In the genomic region with DNA sequence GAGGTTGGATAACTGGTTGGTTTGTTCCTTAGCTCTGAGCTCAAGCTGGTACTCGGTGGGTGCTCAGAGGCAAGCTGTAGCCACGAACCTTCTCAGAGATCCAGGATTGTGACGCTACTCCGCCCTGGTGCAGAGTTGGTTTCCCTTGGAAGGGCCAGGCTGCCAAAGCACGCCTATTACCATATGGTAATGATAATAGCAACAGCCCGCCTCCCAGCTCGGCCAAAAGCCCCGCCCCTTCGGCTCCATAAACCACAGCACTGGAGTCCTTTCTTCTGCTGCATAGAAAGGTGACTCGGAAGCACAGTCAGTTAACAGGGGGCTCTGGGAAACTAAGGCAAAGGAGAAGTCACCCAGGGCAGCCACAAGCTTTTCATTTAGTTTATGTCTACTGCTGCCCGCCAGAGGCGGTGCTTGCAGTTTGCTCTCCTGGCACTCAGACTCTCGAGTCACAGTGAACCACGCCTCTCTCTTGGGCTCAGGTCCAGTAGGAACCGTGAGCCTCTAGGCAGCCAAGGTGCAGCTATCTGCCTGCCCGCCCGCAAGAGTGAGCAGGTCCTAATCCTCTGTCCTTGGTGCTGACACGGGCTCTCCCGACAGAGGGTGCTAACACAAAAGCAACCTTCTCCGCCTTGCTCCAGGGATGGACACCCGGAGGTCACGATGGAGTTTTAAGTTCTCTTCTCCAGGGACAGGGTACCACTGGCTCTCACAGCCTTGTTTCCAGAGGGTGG, we compare ENCODE assay signal across 9 mouse cellular contexts. TPM values are rescaled to one million over a fixed set of nuclear protein-coding genes. Genes with fewer than 3 reads are reported as not detected.
DNase-seq lines count a peak whose midpoint lies in the region; ATAC-seq and TF ChIP-seq lines count a peak whose summit lies in the region.
"Had no signal": no experiment of that assay in that cellular context is flagged by ENCODE, and none has a peak within 500 bp of the region (broad histone marks: within the 10 kb centered on the region; RNA-seq: fewer than 3 reads in every experiment).

No protein-coding gene starts in this region.

- H3K9me3 ChIP-seq in heart, embryonic 11.5 days (replicated peaks; ENCODE audit: control insufficient read depth, low read length): no peaks in the 10 kb centered on the region
- no peaks in the 10 kb centered on the region for H3K9me3 ChIP-seq in ES-E14 (ENCODE audit: control insufficient read depth, insufficient read depth, low read depth, low read length)
- no peaks in the 10 kb centered on the region for H3K9me3 ChIP-seq in hindbrain, embryonic 14.5 days (ENCODE audit: control insufficient read depth, low read length)
- no peaks in the 10 kb centered on the region for H3K9me3 ChIP-seq in liver, embryonic 11.5 days (ENCODE audit: control insufficient read depth, low read length)
- H3K9me3 ChIP-seq in neural tube, embryonic 11.5 days (ENCODE audit: control insufficient read depth, low read length): no peaks in the 10 kb centered on the region
- H3K9me3 ChIP-seq: embryonic facial prominence, embryonic 15.5 days had no signal

- no peak for ATAC-seq in heart, embryonic 11.5 days (replicated peaks; ENCODE audit: insufficient number of reproducible peaks, low FRiP score, low TSS enrichment)
- 0 out of 2 replicates have a peak, but pooled peaks have one; percentile 29 for ATAC-seq in common myeloid progenitor, adult 5-6 weeks (replicated peaks; ENCODE audit: low read depth, poor library complexity, severe bottlenecking)
- no peak for ATAC-seq in hindbrain, embryonic 14.5 days (ENCODE audit: low FRiP score)
- no peak for ATAC-seq in liver, embryonic 11.5 days (replicated peaks; ENCODE audit: low FRiP score)
- ATAC-seq in neural tube, embryonic 11.5 days (ENCODE audit: insufficient read depth, low FRiP score, low TSS enrichment): 0 out of 2 replicates have a peak, but pooled peaks have one; percentile 17

- WGBS in heart, embryonic 11.5 days (ENCODE audit: insufficient replicate concordance): 6% methylated on average over 22 of the region's 22 CpGs
- WGBS in hindbrain, embryonic 14.5 days: 5% methylated on average over 22 of the region's 22 CpGs
- WGBS in liver, embryonic 11.5 days: 10% methylated on average over 22 of the region's 22 CpGs
- whole genome bisulfite sequencing in neural tube, embryonic 11.5 days: 7% methylated on average over 22 of the region's 22 CpGs

- no peak overlapping the region for H3K4me3 ChIP-seq in heart, embryonic 11.5 days (ENCODE audit: low read depth, low read length)
- H3K4me3 ChIP-seq in ES-E14 (ENCODE audit: insufficient read depth in 1 of 2, low read depth in 1 of 2, low read length in 2 of 2, poor library complexity in 1 of 2, severe bottlenecking in 1 of 2): peak overlapping the region in 1 of 2 experiments; percentile 54; a peak in 2 of 4 replicates
- no peak overlapping the region for H3K4me3 ChIP-seq in hindbrain, embryonic 14.5 days (replicated peaks; ENCODE audit: low read length)
- no peak overlapping the region for H3K4me3 ChIP-seq in liver, embryonic 11.5 days (ENCODE audit: low read depth, low read length)
- H3K4me3 ChIP-seq in neural tube, embryonic 11.5 days (ENCODE audit: low read depth, low read length): no peak overlapping the region
- H3K4me3 ChIP-seq: embryonic facial prominence, embryonic 15.5 days had no signal

- peaks cover 5% of the 10 kb centered on the region for H3K4me1 ChIP-seq in heart, embryonic 11.5 days (ENCODE audit: control insufficient read depth, insufficient read depth, low read length)
- H3K4me1 ChIP-seq in ES-E14 (ENCODE audit: control insufficient read depth in 2 of 2, insufficient read depth in 2 of 2, low read length in 2 of 2, poor library complexity in 1 of 2): peaks cover 0 to 11% of the 10 kb centered on the region in 2 experiments; a peak in 1 of 4 replicates
- peaks cover 20% of the 10 kb centered on the region for H3K4me1 ChIP-seq in hindbrain, embryonic 14.5 days (replicated peaks; ENCODE audit: control insufficient read depth, insufficient read depth, low read length)
- no peaks in the 10 kb centered on the region for H3K4me1 ChIP-seq in liver, embryonic 11.5 days (replicated peaks; ENCODE audit: control insufficient read depth, insufficient read depth, low read length)
- peaks cover 4% of the 10 kb centered on the region for H3K4me1 ChIP-seq in neural tube, embryonic 11.5 days (ENCODE audit: control insufficient read depth, insufficient read depth, low read length)

- H3K4me2 ChIP-seq in heart, embryonic 11.5 days: no peak overlapping the region
- H3K4me2 ChIP-seq in hindbrain, embryonic 14.5 days (replicated peaks): no peak overlapping the region; the same call in 1 of the 2 replicates
- no peak overlapping the region for H3K4me2 ChIP-seq in liver, embryonic 11.5 days
- no peak overlapping the region for H3K4me2 ChIP-seq in neural tube, embryonic 11.5 days (ENCODE audit: low read depth)
- H3K4me2 ChIP-seq: embryonic facial prominence, embryonic 15.5 days had no signal

- DNase-seq in heart, adult 18-20 months: peak; percentile 18 to 38
- DNase-seq in ES-E14 (ENCODE audit: low read depth, low spot score): peak; percentile 72
- peak; percentile 53 for DNase-seq in hindbrain, embryonic 14.5 days (ENCODE audit: low spot score)
- DNase-seq in liver, embryonic 11.5 days (ENCODE audit: low spot score): peak; percentile 34
- peak; percentile 61 for DNase-seq in neural tube, embryonic 11.5 days (ENCODE audit: low spot score)
- DNase-seq in Muller cell, postnatal 12 days (ENCODE audit: inconsistent ontology term): no peak

- H3K9ac ChIP-seq in heart, embryonic 11.5 days (ENCODE audit: low read depth, low read length): no peak overlapping the region
- H3K9ac ChIP-seq in ES-E14 (ENCODE audit: insufficient read depth, low read depth, low read length, poor library complexity, severe bottlenecking): no peak overlapping the region
- H3K9ac ChIP-seq in hindbrain, embryonic 14.5 days: no peak overlapping the region
- H3K9ac ChIP-seq in liver, embryonic 11.5 days (ENCODE audit: low read depth, low read length): no peak overlapping the region
- no peak overlapping the region for H3K9ac ChIP-seq in neural tube, embryonic 11.5 days (ENCODE audit: low read length)
- H3K9ac ChIP-seq: embryonic facial prominence, embryonic 15.5 days had no signal

- in situ Hi-C loops in ES-E14 (cut with MboI; ENCODE audit: low sequenced_read_pairs in 2 of 2, unreplicated experiment in 2 of 2): no loop called here

- H3K36me3 ChIP-seq in heart, embryonic 11.5 days (ENCODE audit: control insufficient read depth, insufficient read depth, low read length): no peaks in the 10 kb centered on the region
- no peaks in the 10 kb centered on the region for H3K36me3 ChIP-seq in ES-E14 (ENCODE audit: control insufficient read depth, insufficient read depth, low read length, poor library complexity, severe bottlenecking)
- H3K36me3 ChIP-seq in hindbrain, embryonic 14.5 days (replicated peaks; ENCODE audit: control insufficient read depth, insufficient read depth): no peaks in the 10 kb centered on the region
- H3K36me3 ChIP-seq in liver, embryonic 11.5 days (ENCODE audit: control insufficient read depth, insufficient read depth, low read length): no peaks in the 10 kb centered on the region
- no peaks in the 10 kb centered on the region for H3K36me3 ChIP-seq in neural tube, embryonic 11.5 days (ENCODE audit: control insufficient read depth, insufficient read depth, low read length)
- H3K36me3 ChIP-seq: embryonic facial prominence, embryonic 15.5 days had no signal

- H3K27me3 ChIP-seq in heart, embryonic 11.5 days (ENCODE audit: control insufficient read depth, insufficient read depth, low read length): peaks cover 71% of the 10 kb centered on the region
- peaks cover 45% of the 10 kb centered on the region for H3K27me3 ChIP-seq in hindbrain, embryonic 14.5 days (ENCODE audit: control insufficient read depth, insufficient read depth, low read length)
- H3K27me3 ChIP-seq in liver, embryonic 11.5 days (replicated peaks; ENCODE audit: control insufficient read depth, insufficient read depth, low read length): peaks cover 53% of the 10 kb centered on the region
- peaks cover 55% of the 10 kb centered on the region for H3K27me3 ChIP-seq in neural tube, embryonic 11.5 days (ENCODE audit: control insufficient read depth, insufficient read depth, low read length)

- no peak overlapping the region for H3K27ac ChIP-seq in heart, embryonic 11.5 days (ENCODE audit: low read depth, low read length)
- no peak overlapping the region for H3K27ac ChIP-seq in ES-E14 (ENCODE audit: insufficient read depth, low read depth, low read length, poor library complexity, severe bottlenecking)
- H3K27ac ChIP-seq in hindbrain, embryonic 14.5 days: no peak overlapping the region
- no peak overlapping the region for H3K27ac ChIP-seq in liver, embryonic 11.5 days (ENCODE audit: low read depth, low read length)
- H3K27ac ChIP-seq in neural tube, embryonic 11.5 days (ENCODE audit: low read depth, low read length): no peak overlapping the region
- H3K27ac ChIP-seq: embryonic facial prominence, embryonic 15.5 days had no signal

TF ChIP-seq in ES-E14, 5 proteins besides CTCF, POLR2A, EP300 and RAD21:
- no peak for TF ChIP-seq ZC3H11A (IDR thresholded peaks at IDR 0.05; ENCODE audit: borderline replicate concordance, low read depth, low read length)
- TF ChIP-seq CHD2 (IDR thresholded peaks at IDR 0.05; ENCODE audit: low read depth, low read length): no peak
- TF ChIP-seq HCFC1 (IDR thresholded peaks at IDR 0.05; ENCODE audit: borderline replicate concordance, insufficient read depth, low read length): no peak
- TF ChIP-seq ZNF384 (IDR thresholded peaks at IDR 0.05; ENCODE audit: low read depth, low read length): no peak
- no peak for TF ChIP-seq MAFK (IDR thresholded peaks at IDR 0.05; ENCODE audit: insufficient read depth, low read depth, low read length)

RNA-seq across cellular contexts. Expression of a gene that starts 2.6 kb away (rescaled TPM):
- total RNA-seq in heart, adult 18-20 months (2021): under 1 TPM; 0.17 to 0.33 TPM
- 0.11 and 0.39 TPM in 2 replicates for polyA plus RNA-seq in heart, embryonic 11.5 days (2014; fragmentation: Nextera tagmentation; extraction: Ambion mirVana)
- 2.5 and 6.9 TPM in 2 replicates for total RNA-seq in ES-E14 (2012; rRNA removed)
- not detected in 2 replicates for total RNA-seq in common myeloid progenitor, adult 5-6 weeks (2017)
- polyA plus RNA-seq in hindbrain, embryonic 14.5 days (2014; fragmentation: Nextera tagmentation; extraction: Ambion mirVana): 64.4 and 75.1 TPM in 2 replicates
- 0.32 and 0.44 TPM in 2 replicates for polyA plus RNA-seq in liver, embryonic 11.5 days (2014; fragmentation: Nextera tagmentation; extraction: Ambion mirVana)
- polyA plus RNA-seq in neural tube, embryonic 11.5 days (2014; fragmentation: Nextera tagmentation; extraction: Ambion mirVana): 12.4 and 12.9 TPM in 2 replicates

Comparison
In these comparisons a context has a peak if more than half of its experiments do, and no peak if none do; other contexts are left out.
1. ATAC-seq: peak in common myeloid progenitor, adult 5-6 weeks (single experiment) and neural tube, embryonic 11.5 days (single experiment); none in heart, embryonic 11.5 days (single experiment), hindbrain, embryonic 14.5 days (single experiment) and liver, embryonic 11.5 days (single experiment).